Mouse (Mus musculus): Measurements from ENCODE around the gene Plxnc1.

Plxnc1 gene

DNA sequence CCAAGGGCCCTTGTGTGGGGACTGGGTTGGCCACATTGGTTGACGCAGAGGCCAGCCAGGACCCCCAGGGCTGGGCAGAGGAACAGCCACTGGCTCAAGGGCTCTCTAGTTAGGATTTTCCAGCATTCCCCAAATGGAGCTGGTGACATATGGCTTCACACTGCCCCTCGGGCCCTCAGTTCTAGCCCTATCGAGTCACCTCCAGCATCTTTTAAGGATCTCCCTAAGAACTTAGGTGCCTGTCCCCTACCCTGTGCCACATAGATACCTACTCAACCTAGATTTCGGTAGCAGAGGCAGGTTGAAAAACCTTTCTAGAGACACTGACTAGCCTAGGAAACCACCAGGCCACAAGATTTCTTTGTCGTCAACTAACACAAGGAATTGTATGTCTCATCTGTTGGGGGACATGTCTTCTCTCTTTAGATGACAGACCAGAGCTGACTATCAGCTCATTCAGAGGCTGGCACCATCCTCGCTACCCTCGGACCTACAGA, 115.9 kb downstream of the Plxnc1 start:
- in situ Hi-C loops (cut with MboI; ENCODE audit: unreplicated experiment in 2 of 2) = loop anchor here (5.0 to 10.0 kb wide), 4 partner anchors 76 to 119 kb away; no protein-coding TSS in a partner anchor

DNA sequence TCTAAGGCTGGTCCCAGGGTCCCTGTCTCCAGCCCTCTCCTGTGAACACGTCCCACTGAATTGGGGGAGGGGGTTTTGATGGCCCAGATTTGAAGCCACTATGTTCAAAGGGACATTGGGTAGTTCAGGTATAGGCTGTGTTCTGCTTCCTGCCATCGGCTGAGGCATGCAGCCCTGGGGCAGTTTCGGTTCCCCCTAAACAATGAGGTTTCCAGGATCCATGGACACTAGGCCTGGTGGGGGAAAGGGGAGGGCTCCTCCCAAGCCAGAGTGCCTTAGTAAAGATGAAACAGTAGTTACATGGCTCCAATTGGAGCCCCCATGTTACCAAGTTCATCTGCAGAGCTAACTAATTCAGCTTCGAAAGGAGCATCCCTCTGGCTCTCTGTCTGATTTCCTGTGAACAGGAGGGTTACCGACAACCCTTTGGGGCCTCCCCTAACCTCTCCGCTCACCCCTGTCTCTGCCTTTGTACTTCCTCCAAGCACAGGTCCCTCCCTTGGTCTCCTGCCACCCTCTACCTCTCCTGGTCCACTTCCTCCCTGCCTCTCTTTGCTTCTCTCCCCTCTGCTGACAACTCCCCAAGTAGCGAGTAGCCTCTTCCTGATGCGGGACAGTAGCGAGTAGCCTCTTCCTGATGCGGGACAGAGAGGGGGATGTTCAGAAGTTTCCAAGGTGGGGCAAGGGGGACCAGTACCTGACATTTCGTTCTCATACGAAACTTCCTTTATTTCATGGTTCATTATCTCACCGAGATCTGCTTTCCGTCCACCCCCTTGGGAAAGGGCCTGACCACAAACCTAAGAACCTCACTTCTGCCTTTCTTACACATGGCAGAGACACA, 116.5 kb downstream of the Plxnc1 start:
- in situ Hi-C loops (cut with MboI; ENCODE audit: unreplicated experiment in 2 of 2) = loop anchor here (5.0 to 10.0 kb wide), 4 partner anchors 76 to 119 kb away; no protein-coding TSS in a partner anchor

DNA sequence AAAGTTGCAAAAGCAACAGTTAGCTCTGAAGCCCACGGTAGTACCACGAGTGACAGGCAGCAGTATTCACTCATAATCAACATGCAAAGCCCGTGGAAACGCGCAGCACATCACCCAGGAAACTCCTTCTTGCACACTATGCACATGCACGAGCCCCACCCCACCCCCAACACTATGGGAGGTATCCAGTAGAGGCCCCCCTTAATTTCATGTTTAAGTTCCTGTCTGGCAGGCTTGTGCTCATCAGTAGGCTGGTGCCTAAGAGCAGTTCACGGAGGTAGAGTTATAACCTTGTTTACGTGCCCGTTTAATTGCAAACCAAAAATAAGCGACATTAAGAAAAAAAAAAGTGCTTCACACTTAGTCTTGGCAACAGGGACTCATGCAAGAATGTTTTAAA, 117.3 kb downstream of the Plxnc1 start:
- in situ Hi-C loops (cut with MboI; ENCODE audit: unreplicated experiment in 2 of 2) = loop anchor here (5.0 to 10.0 kb wide), 4 partner anchors 75 to 120 kb away; no protein-coding TSS in a partner anchor

DNA sequence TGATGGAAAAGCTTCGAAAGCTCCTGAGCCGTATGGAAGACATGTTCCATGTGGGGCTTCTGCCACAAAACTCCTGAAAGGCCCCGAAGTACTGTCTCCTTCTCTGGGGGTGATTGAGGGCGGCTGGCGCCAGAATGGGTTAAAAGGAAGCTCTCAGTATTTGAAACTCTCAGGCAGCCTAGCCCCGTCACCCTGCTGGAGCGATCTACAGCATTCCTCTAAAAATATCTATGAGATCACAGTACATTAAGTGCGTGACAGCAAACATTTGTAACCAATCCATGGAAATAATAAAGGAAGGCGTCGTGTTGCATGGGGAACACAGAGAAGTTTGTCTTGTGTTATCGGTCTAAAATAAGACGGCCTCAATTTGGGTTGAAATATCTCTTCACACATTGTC, 118.2 kb downstream of the Plxnc1 start:
- in situ Hi-C loops (cut with MboI; ENCODE audit: unreplicated experiment in 2 of 2) = loop anchor here (5.0 to 10.0 kb wide), 4 partner anchors 74 to 121 kb away; no protein-coding TSS in a partner anchor

DNA sequence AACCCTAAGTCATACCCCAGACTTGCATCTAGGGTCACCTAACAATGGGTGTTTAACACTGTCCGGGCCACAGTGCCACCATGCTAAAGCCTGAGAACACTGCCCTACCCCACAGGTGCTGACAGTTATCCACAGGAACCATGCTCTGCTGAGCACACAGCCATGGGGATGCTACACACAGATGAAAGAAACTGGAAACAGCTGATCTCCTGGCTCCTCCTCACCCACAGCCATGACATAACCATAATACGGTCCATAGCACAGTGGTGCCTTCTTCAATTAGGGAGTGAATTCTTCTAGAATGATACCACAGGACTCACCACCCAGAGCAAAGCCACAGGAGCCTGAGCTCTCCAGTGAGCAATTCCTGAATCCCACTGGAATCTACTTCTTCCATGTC, 118.7 kb downstream of the Plxnc1 start:
- in situ Hi-C loops (cut with MboI; ENCODE audit: unreplicated experiment in 2 of 2) = loop anchor here (5.0 to 10.0 kb wide), 4 partner anchors 74 to 121 kb away; no protein-coding TSS in a partner anchor

DNA sequence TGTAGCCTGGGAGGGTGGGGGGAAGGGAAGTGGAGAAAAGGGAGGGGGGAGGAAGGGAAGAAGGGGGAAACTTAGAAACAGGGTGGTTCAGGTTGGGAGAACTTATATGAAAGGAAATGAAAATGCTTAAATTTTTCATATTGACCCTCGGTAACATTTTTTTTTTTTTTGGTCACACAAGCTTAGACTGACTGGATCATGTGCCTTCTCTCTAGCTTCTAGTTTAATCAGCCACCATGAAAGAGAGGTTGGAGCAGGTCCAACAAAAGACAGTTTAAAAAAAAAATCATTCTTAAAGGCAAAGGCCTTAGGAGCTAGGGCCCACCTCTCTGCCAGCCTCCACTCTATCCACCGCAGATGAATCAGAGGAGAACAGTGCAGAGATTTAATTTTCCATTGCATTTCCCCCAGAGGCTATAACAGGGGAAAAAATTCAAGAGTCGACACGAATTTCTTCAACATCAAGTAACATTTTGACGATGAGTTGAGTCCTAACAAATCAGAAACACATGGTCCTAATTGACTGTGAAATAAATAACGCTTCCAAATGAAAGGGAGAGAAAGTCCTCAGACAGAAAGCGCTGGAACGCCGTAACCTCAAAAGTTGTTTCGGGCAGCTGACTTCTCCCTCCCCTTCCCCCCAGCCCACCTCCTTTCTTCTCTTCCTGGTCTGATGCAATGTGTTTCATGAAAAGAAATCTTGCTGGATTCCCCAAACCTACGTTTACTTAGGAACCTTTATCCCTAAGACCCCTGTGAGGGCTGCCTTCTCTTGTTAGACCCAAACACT, 120.5 kb downstream of the Plxnc1 start:
- in situ Hi-C loops (cut with MboI; ENCODE audit: unreplicated experiment in 2 of 2) = loop anchor here in 1 of 2 experiments (10.0 kb wide), 1 partner anchor 109 kb away; no protein-coding TSS in a partner anchor

DNA sequence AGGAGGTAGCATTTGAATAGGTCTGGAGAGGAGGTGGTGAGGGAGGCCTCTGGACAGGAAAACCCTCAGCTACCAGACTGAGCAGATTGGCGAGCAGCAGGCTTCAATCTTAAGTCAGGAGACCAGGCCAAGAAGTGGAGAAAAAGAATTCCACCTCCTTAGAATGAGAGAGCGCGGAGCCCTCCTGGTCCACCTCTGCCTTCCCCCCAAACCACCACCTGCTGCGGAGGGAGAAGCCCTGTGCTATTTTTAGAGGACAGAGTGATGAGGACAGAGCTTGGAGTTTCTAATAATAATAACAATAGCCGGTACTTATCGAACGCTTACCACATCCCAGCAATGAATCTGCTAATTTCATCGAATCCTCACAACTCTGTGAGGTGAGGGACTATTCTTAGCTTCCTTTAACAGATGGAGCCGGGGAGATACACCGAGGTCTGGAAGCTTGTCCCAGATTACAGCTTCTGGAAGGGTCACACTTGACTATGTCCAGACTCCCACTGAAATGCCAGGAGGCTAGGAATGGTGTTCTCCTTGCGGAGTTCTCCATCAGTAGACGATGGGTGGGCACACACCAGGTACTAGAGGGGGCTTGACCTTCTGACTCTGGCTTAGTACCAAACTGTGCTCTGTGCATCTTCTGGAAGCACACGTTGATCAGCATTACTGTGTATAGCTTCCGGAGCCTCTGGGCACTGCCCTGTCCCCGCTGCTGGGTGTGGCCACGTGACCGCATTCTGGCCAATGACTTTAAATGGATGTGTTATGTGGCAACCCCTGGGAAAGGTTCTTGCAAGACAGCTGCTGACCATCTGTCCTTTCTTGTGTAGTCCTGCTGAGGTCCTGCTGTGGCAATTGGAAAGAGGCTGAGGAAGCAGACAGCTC, 125.6 kb downstream of the Plxnc1 start:
- in situ Hi-C loops (cut with MboI; ENCODE audit: unreplicated experiment in 2 of 2) = no loop called here

DNA sequence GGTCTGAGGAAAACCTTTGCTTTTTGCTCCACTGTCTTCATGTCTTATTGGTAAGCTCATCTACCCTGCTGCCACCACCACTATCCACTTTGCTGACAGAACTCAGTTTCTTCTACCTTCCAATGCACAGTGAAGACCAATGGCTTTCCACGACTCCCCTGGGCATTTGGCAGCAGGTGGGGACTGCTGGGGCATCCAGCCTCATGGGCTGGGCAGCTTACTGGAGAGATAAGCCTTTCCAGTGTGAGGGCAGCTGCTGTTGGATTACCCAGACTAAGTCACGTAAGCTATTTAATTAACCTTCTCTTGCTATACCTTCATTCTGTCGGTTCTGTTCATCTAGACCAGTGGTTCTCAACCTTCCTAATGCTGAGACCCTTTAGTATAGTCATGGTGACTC, 126.5 kb downstream of the Plxnc1 start:
- in situ Hi-C loops (cut with MboI; ENCODE audit: unreplicated experiment in 2 of 2) = no loop called here

DNA sequence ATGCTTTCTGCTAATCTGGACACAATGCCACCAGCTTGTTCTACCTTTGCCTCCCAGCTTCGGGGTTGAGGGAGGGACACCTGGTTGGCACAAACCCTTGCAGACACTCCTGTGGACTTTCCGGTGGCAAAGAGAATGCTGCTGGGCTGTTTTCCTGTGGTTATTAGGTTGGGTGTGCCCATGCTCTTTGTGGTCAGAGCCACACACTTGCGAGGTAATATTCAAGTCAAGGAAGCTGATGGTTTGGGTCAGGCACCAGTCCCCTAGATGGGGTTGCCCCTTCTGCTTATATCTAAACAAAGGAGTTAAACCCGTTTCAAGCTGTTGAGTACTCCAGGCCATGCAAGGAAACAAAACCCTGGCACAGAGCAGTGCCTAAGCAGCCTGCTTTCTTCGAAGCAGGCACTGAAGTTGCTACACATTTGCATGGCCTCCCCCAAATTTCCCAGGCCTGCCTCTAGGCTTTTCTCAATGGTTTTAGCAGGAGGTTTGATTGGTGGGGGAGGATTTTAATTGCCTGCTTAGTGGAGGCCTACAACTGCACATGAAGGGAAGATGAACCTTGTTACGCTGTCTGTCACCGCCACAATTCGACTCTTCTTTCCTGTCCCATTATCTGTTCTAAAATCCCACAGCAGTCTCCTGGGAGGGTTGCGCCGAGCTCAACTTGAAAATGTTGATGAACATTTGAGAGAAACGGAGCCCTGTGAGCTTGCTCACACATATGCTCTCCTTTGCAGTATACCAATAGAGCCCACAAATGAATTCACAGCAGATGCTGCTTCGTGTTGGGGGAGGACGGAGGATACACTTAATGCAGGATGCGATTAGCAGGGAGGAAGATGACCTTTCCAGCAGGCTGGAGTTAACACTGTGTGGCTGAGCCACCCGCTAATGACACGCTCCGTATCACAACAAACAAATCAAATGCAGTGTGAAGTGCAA, 132.5 kb downstream of the Plxnc1 start:
- in situ Hi-C loops (cut with MboI; ENCODE audit: unreplicated experiment in 2 of 2) = no loop called here

DNA sequence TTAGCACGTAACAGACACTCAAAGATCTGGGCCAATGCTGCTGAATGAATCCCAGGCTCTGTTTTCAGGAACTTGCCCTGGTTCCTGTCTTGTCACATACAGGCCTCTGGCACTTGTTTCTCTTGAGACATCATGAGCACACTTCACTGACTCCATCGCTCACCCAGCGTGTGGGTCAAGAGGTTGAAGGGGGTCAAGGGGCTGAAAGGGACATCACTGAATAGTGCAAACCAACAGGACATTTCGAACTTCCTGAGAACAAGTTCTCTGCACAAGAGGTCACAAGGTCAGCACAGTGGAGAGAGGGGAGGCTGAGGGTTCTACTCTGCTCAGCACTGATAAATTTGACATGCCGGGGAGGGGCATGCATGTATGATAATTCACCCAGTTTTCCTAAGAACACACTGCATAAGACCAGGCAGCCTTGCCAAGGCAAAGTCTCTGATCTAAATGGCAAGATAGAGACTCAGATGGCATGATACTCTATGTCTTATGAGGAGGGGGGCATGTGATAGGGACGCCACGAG, 134.6 kb downstream of the Plxnc1 start:
- in situ Hi-C loops (cut with MboI; ENCODE audit: unreplicated experiment in 2 of 2) = no loop called here

DNA sequence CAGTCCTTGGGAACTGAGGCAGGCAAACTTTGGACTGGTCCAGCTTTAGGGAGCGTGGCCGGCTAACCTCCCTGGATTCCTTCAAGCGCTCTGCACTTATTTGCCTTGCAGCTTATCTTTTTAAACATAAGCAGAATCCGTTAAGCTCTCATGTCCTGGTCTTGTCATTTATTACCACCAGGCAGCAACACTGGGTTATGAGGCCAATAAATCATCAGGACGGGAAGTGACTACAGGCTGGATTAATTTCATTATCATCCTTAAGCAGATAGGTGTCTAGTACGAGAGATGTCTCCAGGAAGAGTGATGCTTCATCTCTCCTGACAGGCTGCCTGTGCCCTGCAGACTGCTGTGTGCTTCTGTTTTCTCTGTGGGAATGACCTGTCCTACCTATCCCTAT, 136.4 kb downstream of the Plxnc1 start:
- in situ Hi-C loops (cut with MboI; ENCODE audit: unreplicated experiment in 2 of 2) = no loop called here

DNA sequence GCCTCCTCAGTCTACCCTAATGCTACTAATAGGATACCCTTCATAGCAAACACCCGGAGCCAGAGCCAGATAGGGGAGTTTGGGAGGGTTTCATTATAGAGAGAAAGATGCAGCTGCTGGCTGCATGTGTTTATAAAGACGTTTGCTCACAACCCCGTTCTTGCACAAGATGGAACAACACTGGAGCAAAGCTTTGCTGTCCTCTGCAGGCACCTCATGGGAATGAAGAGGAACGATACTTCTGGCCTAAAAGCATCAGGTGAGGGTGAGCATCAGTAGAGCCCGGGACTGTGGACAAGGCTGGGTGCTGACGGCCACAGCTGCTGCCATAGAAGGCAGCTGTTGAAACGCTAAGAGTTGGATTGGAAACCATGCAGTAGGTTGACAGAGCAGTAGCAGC, 137.3 kb downstream of the Plxnc1 start:
- in situ Hi-C loops (cut with MboI; ENCODE audit: unreplicated experiment in 2 of 2) = no loop called here

DNA sequence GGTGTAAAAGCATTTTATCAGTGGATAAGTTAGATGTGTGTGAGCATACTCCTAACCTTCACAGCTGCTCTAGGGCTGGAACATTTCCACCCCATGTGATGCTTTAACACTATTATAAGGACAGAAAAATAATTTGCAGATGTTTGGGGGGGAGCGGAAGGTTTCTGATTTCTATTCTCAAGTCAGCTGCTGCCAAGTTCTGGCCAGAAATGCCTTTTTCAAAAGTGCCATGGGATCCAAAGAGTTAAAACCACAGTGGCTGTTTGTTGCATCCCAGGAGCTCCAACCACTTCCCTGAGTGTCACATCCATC, 139.8 kb downstream of the Plxnc1 start:
- in situ Hi-C loops (cut with MboI; ENCODE audit: unreplicated experiment in 2 of 2) = no loop called here

DNA sequence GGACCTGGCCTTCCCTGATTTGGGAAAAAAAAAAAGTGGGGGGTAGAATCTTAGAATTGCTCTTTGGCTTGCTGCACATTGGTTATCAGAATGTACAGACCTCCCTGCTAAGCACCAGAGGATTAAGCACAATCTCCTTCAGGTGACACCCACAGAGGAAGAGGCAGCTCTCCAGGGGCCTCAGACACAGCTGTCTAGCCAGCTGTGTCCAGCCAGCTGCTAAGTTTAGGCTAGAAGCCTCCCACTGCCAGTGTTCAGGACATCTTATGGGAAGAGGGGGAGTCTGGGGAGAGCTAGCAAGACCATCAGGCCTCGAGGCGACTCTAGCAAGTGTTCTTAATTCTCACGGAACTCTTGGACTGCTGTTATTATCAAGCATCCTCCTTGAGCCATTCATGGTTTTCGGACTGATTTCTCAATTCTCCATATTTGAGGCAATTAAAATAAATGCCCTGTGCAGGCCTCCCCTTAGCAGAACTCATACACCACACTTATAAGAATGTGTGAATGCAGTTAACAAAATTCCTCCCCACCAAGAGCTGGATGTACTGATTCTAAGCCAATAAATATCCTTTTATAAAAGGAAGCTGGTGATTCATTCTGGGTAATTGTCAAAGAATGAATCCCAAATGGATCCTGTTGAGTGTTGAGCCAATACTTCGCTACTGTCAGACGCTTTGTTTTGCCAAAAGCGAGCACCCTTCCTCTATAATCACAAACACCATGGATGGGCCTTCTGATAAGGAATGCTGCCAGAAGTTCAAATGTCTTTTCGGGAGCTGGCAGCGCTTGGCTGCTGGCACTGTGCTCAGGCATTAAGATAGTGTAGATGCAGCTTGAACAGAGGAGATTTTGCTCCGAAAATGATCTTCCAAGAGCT, 140.4 kb downstream of the Plxnc1 start:
- in situ Hi-C loops (cut with MboI; ENCODE audit: unreplicated experiment in 2 of 2) = no loop called here

DNA sequence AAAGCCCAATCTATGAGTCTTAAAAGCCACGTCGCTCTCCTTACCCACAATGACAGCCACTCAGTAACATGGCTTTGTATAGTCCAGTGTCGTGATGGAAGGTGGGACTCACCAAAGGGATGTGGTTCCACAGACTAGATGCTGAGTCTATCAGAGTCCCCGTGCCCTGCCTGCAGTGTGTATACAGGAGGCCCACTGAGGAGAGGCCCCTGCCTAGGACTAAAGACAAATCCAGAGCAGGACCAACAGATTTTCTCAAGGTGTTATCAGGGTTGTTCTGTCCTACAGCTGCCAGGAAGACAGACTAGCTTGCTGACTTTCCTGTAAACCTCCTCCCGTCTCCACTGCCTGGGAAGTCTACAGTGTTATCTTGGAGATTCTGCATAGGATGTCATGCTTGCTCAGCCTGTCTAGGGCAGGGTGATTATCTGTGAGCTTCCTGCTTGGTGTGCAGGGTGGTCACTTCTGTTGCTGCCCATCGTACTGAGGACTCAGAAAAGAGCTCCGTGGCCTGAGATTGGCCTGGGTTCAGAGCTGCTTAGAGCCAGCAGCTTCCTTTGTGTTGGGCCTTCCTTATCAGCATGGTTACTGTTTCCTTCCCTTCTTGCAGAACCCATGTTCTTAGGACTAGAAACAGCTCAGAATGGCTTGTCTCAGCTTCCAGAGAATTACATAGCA, 143.8 kb downstream of the Plxnc1 start:
- in situ Hi-C loops (cut with MboI; ENCODE audit: unreplicated experiment in 2 of 2) = no loop called here

DNA sequence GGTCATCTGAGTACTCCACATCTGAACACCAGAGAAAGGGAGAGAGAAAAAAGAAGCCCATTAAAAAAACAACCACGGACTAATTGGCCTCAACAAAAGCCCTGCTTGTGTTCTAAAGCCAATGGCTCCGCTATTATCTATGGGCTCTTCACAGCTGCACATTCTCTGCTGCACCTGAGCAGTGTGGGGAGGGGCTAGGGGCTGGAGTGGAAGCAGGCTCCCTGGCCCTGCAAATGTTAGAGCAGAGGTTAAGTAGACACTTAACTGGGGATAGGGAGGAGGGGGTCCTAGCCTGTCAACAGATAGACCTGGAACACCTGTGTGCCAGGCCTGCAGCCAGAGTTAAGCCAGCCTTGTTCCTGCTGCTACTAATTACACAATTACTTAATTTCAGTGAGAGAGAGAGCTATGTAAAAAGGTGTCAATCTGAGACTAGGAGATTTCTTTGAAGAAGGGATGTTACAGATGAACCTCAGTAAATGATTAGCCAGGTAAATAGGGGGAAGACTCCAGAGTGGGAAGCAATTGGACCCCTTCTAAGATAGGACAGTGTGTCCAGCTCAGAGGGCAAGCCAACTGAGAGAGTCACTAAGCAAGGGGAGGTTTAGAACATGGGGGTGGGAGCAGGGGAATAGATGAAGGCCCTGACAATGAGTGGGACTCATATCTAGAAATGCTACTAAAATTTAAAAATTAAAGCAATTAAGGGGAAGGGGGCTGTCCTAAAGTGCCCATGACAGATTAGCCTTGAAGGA, 145.0 kb downstream of the Plxnc1 start:
- in situ Hi-C loops (cut with MboI; ENCODE audit: unreplicated experiment in 2 of 2) = no loop called here

DNA sequence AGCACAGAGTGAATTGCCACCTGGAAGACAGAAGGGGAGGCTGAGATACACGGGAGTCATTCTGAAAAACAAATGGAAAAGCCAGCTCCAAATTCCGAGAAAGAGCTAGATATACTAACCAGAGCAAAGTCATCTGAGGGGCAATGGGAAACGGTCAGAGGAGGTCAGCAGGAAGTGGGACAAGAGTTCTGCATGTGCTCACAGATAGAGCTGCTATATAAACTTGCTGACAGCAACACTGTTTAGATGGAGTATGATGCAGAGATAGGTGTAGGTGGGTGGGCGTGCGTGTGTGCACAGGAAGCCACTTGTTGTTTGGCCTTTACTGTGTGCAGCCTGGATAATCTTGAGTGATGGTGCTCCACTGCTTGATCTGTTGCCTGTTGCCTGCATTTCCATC, 146.5 kb downstream of the Plxnc1 start:
- in situ Hi-C loops (cut with MboI; ENCODE audit: unreplicated experiment in 2 of 2) = no loop called here
